Mouse (Mus musculus) B cell, adult (primary cell): ENCODE data around the gene Vrtn. TPM values are rescaled to one million over a fixed set of nuclear protein-coding genes. Genes with fewer than 3 reads are reported as not detected.

Source experiments
- total RNA-seq: library from RNA; stranded (reverse); gene quantifications from 4 replicates; pipeline ENCODE4 v1.2.4, GENCODE M21; 2023; ENCODE audit not compliant: inconsistent age

The Vrtn gene
- total RNA-seq, result not detected in 4 replicates

GRCm38 (mm10) chr12:84640654-84641053 is at the start of gene Vrtn:
Gene Vrtn (plus strand): TSS chr12:84641019.

GRCm38 (mm10) chr12:84616977-84617630 is 23.7 kb upstream of the Vrtn start, which contains the start of gene Abcd4:
Gene Abcd4 (minus strand): TSS chr12:84617413.

GRCm38 (mm10) chr12:84698319-84699081 is 57.7 kb downstream of the Vrtn start, which contains the start of gene Syndig1l:
Gene Syndig1l (minus strand): TSS chr12:84698831.

Other genes with a start within 250 kb of the Vrtn start
- gene Entpd5, start 232.0 kb upstream of the Vrtn start, total RNA-seq, result 26.3 to 29.4 TPM (median 28.7 TPM) in 4 replicates
- gene Bbof1, start 231.9 kb upstream of the Vrtn start, total RNA-seq, result 1.3 to 1.8 TPM (median 1.5 TPM) in 4 replicates
- gene Rnf113a2, start 223.8 kb upstream of the Vrtn start, total RNA-seq, result 42.5 to 47.6 TPM (median 45.7 TPM) in 4 replicates
- gene Aldh6a1, start 190.0 kb upstream of the Vrtn start, total RNA-seq, result 7.9 to 11.3 TPM (median 9.1 TPM) in 4 replicates
- 18.4 to 22.2 TPM (median 20.8 TPM) in 4 replicates for gene Lin52, start 189.6 kb upstream of the Vrtn start, total RNA-seq
- gene Vsx2, start 71.3 kb upstream of the Vrtn start, total RNA-seq, result not detected in 4 replicates
- 15.5 to 20.3 TPM (median 17.5 TPM) in 4 replicates for gene Abcd4, start 23.6 kb upstream of the Vrtn start, total RNA-seq
- 0.30 TPM in 1 of 4 replicates, not detected in the others for gene Syndig1l, start 57.8 kb downstream of the Vrtn start, total RNA-seq
- gene Npc2, start 132.1 kb downstream of the Vrtn start, total RNA-seq, result 43.1 to 53.4 TPM (median 48.6 TPM) in 4 replicates
- gene Isca2, start 132.2 kb downstream of the Vrtn start, total RNA-seq, result 51.9 to 63.0 TPM (median 61.2 TPM) in 4 replicates
- gene Ltbp2, start 235.5 kb downstream of the Vrtn start, total RNA-seq, result 0.12 TPM in 1 of 4 replicates, not detected in the others